Mouse (Mus musculus): Measurements from ENCODE around the gene Slc2a6. TPM values are rescaled to one million over a fixed set of nuclear protein-coding genes. Genes with fewer than 3 reads are reported as not detected.

Gene Slc2a6
- polyA plus RNA-seq, 2 experiments, result 0.12 to 0.20 TPM

- ATAC-seq (ENCODE audit: insufficient read depth), result no peak
- no peaks in the 10 kb centered on the region for H3K36me3 ChIP-seq (replicated peaks; ENCODE audit: control insufficient read depth, insufficient read depth, low read depth)
- H3K4me2 ChIP-seq (ENCODE audit: low read depth), result no peak overlapping the region
- H3K4me1 ChIP-seq (replicated peaks; ENCODE audit: control insufficient read depth in 2 of 2, insufficient read depth in 2 of 2, low read length in 1 of 2), result peaks cover 0 to 7% of the 10 kb centered on the region in 2 experiments; a peak in 1 of 4 replicates
- no peaks in the 10 kb centered on the region for H3K9me3 ChIP-seq (ENCODE audit: control insufficient read depth, low read length)
- H3K9ac ChIP-seq (replicated peaks), result no peak overlapping the region
- no peaks in the 10 kb centered on the region for H3K27me3 ChIP-seq (ENCODE audit: control insufficient read depth, insufficient read depth, low read length)
- no peak for TF ChIP-seq EP300 (IDR thresholded peaks at IDR 0.05; ENCODE audit: low read depth)
- TF ChIP-seq CTCF (IDR thresholded peaks at IDR 0.05; ENCODE audit: low read depth), result peak; percentile 93
- H3K27ac ChIP-seq, result no peak overlapping the region
- H3K4me3 ChIP-seq (ENCODE audit: insufficient read depth in 1 of 2, low read depth in 2 of 2, low read length in 2 of 2), result no peak overlapping the region
- WGBS (ENCODE audit: insufficient replicate concordance), result 0% methylated on average over 3 of the region's 3 CpGs
- peak; percentile 25 to 44 (median 31) for DNase-seq (ENCODE audit: low read depth in 3 of 3, low spot score in 3 of 3)
These were observed 10.8 kb upstream of the Slc2a6 start for GRCm38 (mm10) chr2:27038596-27038995.

GRCm38 (mm10) chr2:27037008-27037407 is 9.2 kb upstream of the Slc2a6 start:
- no peak for ATAC-seq (ENCODE audit: insufficient read depth)
- 53% methylated on average over 4 of the region's 4 CpGs for WGBS (ENCODE audit: insufficient replicate concordance)
- DNase-seq (ENCODE audit: low read depth in 3 of 3, low spot score in 3 of 3), result no peak
- no peaks in the 10 kb centered on the region for H3K27me3 ChIP-seq (ENCODE audit: control insufficient read depth, insufficient read depth, low read length)
- H3K9ac ChIP-seq (replicated peaks), result no peak overlapping the region
- H3K4me3 ChIP-seq (ENCODE audit: insufficient read depth in 1 of 2, low read depth in 2 of 2, low read length in 2 of 2), result no peak overlapping the region
- H3K27ac ChIP-seq, result no peak overlapping the region
- H3K4me2 ChIP-seq (ENCODE audit: low read depth), result no peak overlapping the region
- H3K36me3 ChIP-seq (replicated peaks; ENCODE audit: control insufficient read depth, insufficient read depth, low read depth), result no peaks in the 10 kb centered on the region
- TF ChIP-seq CTCF (IDR thresholded peaks at IDR 0.05; ENCODE audit: low read depth) (no peak), EP300 (IDR thresholded peaks at IDR 0.05; ENCODE audit: low read depth) (no peak)
- H3K4me1 ChIP-seq (replicated peaks; ENCODE audit: control insufficient read depth in 2 of 2, insufficient read depth in 2 of 2, low read length in 1 of 2), result peaks cover 0 to 2% of the 10 kb centered on the region in 2 experiments; a peak in 1 of 4 replicates
- no peaks in the 10 kb centered on the region for H3K9me3 ChIP-seq (ENCODE audit: control insufficient read depth, low read length)

GRCm38 (mm10) chr2:27036003-27036402 is 8.2 kb upstream of the Slc2a6 start:
- H3K9me3 ChIP-seq (ENCODE audit: control insufficient read depth, low read length), result no peaks in the 10 kb centered on the region
- WGBS (ENCODE audit: insufficient replicate concordance), result 33% methylated on average over 3 of the region's 3 CpGs

GRCm38 (mm10) chr2:27032361-27032760 is 4.6 kb upstream of the Slc2a6 start:
- no peak overlapping the region for H3K4me2 ChIP-seq (ENCODE audit: low read depth)
- H3K9ac ChIP-seq (replicated peaks), result no peak overlapping the region
- WGBS (ENCODE audit: insufficient replicate concordance), result 50% methylated on average over 2 of the region's 2 CpGs
- TF ChIP-seq EP300 (IDR thresholded peaks at IDR 0.05; ENCODE audit: low read depth) (no peak), CTCF (IDR thresholded peaks at IDR 0.05; ENCODE audit: low read depth) (no peak)
- DNase-seq (ENCODE audit: low read depth in 3 of 3, low spot score in 3 of 3) (no peak), ATAC-seq (ENCODE audit: insufficient read depth) (no peak)
- H3K27ac ChIP-seq, result no peak overlapping the region
- H3K27me3 ChIP-seq (ENCODE audit: control insufficient read depth, insufficient read depth, low read length), result no peaks in the 10 kb centered on the region
- no peak overlapping the region for H3K4me3 ChIP-seq (ENCODE audit: insufficient read depth in 1 of 2, low read depth in 2 of 2, low read length in 2 of 2)
- H3K36me3 ChIP-seq (replicated peaks; ENCODE audit: control insufficient read depth, insufficient read depth, low read depth), result no peaks in the 10 kb centered on the region
- no peaks in the 10 kb centered on the region for H3K9me3 ChIP-seq (ENCODE audit: control insufficient read depth, low read length)
- 0 out of 4 replicates have a peak, but pooled peaks cover 0 to 2% of the 10 kb centered on the region in 2 experiments for H3K4me1 ChIP-seq (replicated peaks; ENCODE audit: control insufficient read depth in 2 of 2, insufficient read depth in 2 of 2, low read length in 1 of 2)

More at GRCm38 (mm10) chr2:27036003-27036402, 8.2 kb upstream of the Slc2a6 start:
- H3K27me3 ChIP-seq (ENCODE audit: control insufficient read depth, insufficient read depth, low read length), result no peaks in the 10 kb centered on the region
- no peaks in the 10 kb centered on the region for H3K4me1 ChIP-seq (replicated peaks; ENCODE audit: control insufficient read depth in 2 of 2, insufficient read depth in 2 of 2, low read length in 1 of 2)
- no peak overlapping the region for H3K27ac ChIP-seq
- no peak overlapping the region for H3K9ac ChIP-seq (replicated peaks)
- no peak overlapping the region for H3K4me2 ChIP-seq (ENCODE audit: low read depth)
- ATAC-seq (ENCODE audit: insufficient read depth), result no peak
- H3K36me3 ChIP-seq (replicated peaks; ENCODE audit: control insufficient read depth, insufficient read depth, low read depth), result no peaks in the 10 kb centered on the region
- TF ChIP-seq CTCF (IDR thresholded peaks at IDR 0.05; ENCODE audit: low read depth), result no peak
- no peak for TF ChIP-seq EP300 (IDR thresholded peaks at IDR 0.05; ENCODE audit: low read depth)
- DNase-seq (ENCODE audit: low read depth in 3 of 3, low spot score in 3 of 3), result no peak
- H3K4me3 ChIP-seq (ENCODE audit: insufficient read depth in 1 of 2, low read depth in 2 of 2, low read length in 2 of 2), result no peak overlapping the region

DNA sequence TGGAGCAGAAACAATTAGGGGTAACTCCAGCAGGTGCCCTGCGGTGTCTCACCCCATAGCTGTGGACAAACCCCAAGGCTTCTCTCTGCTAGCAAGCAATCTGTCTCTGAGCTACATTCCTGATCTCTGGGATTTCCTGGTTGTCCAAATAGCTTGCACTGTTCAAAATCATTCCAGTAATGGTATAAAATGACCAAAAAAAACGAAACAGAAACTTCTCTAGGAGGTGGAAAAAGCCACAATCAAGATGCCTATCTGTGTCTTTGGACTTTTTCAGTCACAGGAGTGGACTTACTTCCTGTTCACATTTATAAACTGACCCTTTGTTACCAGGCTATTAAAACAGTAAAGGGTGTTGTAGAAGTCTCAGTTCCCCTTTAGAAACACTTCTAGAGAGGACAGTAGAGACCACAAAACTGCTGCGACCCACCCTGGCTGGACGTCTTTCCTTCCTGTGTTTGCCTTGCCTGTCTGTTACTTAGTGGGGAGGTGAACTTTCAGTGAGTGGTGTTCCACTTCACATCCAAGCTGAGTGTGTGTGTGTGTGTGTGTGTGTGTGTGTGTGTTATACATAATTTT is 728 bp upstream of the Slc2a6 start:
- no peak for DNase-seq (ENCODE audit: low read depth in 3 of 3, low spot score in 3 of 3)
- TF ChIP-seq EP300 (IDR thresholded peaks at IDR 0.05; ENCODE audit: low read depth) (no peak), CTCF (IDR thresholded peaks at IDR 0.05; ENCODE audit: low read depth) (no peak)
- ATAC-seq (ENCODE audit: insufficient read depth), result no peak
- no peaks in the 10 kb centered on the region for H3K36me3 ChIP-seq (replicated peaks; ENCODE audit: control insufficient read depth, insufficient read depth, low read depth)
- H3K4me2 ChIP-seq (ENCODE audit: low read depth), result peak overlapping the region; percentile 8; the same call in 1 of the 2 replicates
- H3K27ac ChIP-seq, result no peak overlapping the region
- H3K4me3 ChIP-seq (ENCODE audit: insufficient read depth in 1 of 2, low read depth in 2 of 2, low read length in 2 of 2), result no peak overlapping the region
- H3K4me1 ChIP-seq (replicated peaks; ENCODE audit: control insufficient read depth in 2 of 2, insufficient read depth in 2 of 2, low read length in 1 of 2), result 0 out of 4 replicates have a peak, but pooled peaks cover 0 to 2% of the 10 kb centered on the region in 2 experiments
- no peak overlapping the region for H3K9ac ChIP-seq (replicated peaks)
- H3K9me3 ChIP-seq (ENCODE audit: control insufficient read depth, low read length), result no peaks in the 10 kb centered on the region
- 21% methylated on average over 4 of the region's 4 CpGs for WGBS (ENCODE audit: insufficient replicate concordance)
- no peaks in the 10 kb centered on the region for H3K27me3 ChIP-seq (ENCODE audit: control insufficient read depth, insufficient read depth, low read length)
